Mouse (Mus musculus): ENCODE results near the gene Ttc39b. TPM values are rescaled to one million over a fixed set of nuclear protein-coding genes. Genes with fewer than 3 reads are reported as not detected.

Gene Ttc39b
- total RNA-seq, 2 experiments from 2014 or later = 65.1 to 69.9 TPM

- peak; percentile 80 to 86 for DNase-seq (ENCODE audit: low spot score in 2 of 2)
Measured at GRCm38 (mm10) chr4:83233181-83234123, 90.6 kb downstream of the Ttc39b start.

GRCm38 (mm10) chr4:83232315-83232880 lies 91.7 kb downstream of the Ttc39b start:
- DNase-seq (ENCODE audit: low spot score in 2 of 2) = no peak

GRCm38 (mm10) chr4:83228664-83229283 lies 95.3 kb downstream of the Ttc39b start:
- DNase-seq (ENCODE audit: low spot score in 2 of 2) = no peak

GRCm38 (mm10) chr4:83228073-83228472 lies 96.0 kb downstream of the Ttc39b start:
- DNase-seq (ENCODE audit: low spot score in 2 of 2) = no peak

GRCm38 (mm10) chr4:83225633-83226360 lies 98.3 kb downstream of the Ttc39b start:
- no peak for DNase-seq (ENCODE audit: low spot score in 2 of 2)

- no peak for DNase-seq (ENCODE audit: low spot score in 2 of 2)
Measured at GRCm38 (mm10) chr4:83224242-83224641, 99.8 kb downstream of the Ttc39b start.

GRCm38 (mm10) chr4:83223197-83223596 lies 100.9 kb downstream of the Ttc39b start:
- no peak for DNase-seq (ENCODE audit: low spot score in 2 of 2)

- DNase-seq (ENCODE audit: low spot score in 2 of 2) = no peak
Measured at GRCm38 (mm10) chr4:83220761-83221557, 103.1 kb downstream of the Ttc39b start.

GRCm38 (mm10) chr4:83219253-83219652 lies 104.8 kb downstream of the Ttc39b start:
- DNase-seq (ENCODE audit: low spot score in 2 of 2) = no peak

GRCm38 (mm10) chr4:83217128-83217527 lies 106.9 kb downstream of the Ttc39b start:
- DNase-seq (ENCODE audit: low spot score in 2 of 2) = no peak

- no peak for DNase-seq (ENCODE audit: low spot score in 2 of 2)
Measured at GRCm38 (mm10) chr4:83216381-83216780, 107.7 kb downstream of the Ttc39b start.

GRCm38 (mm10) chr4:83215776-83216175 lies 108.3 kb downstream of the Ttc39b start:
- no peak for DNase-seq (ENCODE audit: low spot score in 2 of 2)

GRCm38 (mm10) chr4:83214822-83215558 lies 109.1 kb downstream of the Ttc39b start:
- DNase-seq (ENCODE audit: low spot score in 2 of 2) = no peak

- no peak for DNase-seq (ENCODE audit: low spot score in 2 of 2)
Measured at GRCm38 (mm10) chr4:83213752-83214151, 110.3 kb downstream of the Ttc39b start.

- no peak for DNase-seq (ENCODE audit: low spot score in 2 of 2)
Measured at GRCm38 (mm10) chr4:83211709-83212108, 112.3 kb downstream of the Ttc39b start.

- no peak for DNase-seq (ENCODE audit: low spot score in 2 of 2)
Measured at GRCm38 (mm10) chr4:83210437-83210836, 113.6 kb downstream of the Ttc39b start.

- no peak for DNase-seq (ENCODE audit: low spot score in 2 of 2)
Measured at GRCm38 (mm10) chr4:83206803-83207586, 117.1 kb downstream of the Ttc39b start.

- no peak for DNase-seq (ENCODE audit: low spot score in 2 of 2)
Measured at GRCm38 (mm10) chr4:83206416-83206802, 117.6 kb downstream of the Ttc39b start.

- no peak for DNase-seq (ENCODE audit: low spot score in 2 of 2)
Measured at GRCm38 (mm10) chr4:83199391-83199790, 124.7 kb downstream of the Ttc39b start.

All from left cerebral cortex, adult 18-20 months (tissue).